Mouse (Mus musculus) fibroblast of lung, adult 2 months (primary cell): ENCODE results near the gene Btbd35f22.
"Not testable (repeated sequence)": the region's sequence is repeated elsewhere in the genome, so short reads cannot be mapped to it uniquely, and the experiment has no call there.

Experiments used
- DNase-seq: peaks from one replicate; pipeline ENCODE4 v3.0.0-alpha.2; 2011; ENCODE audit warnings: low read depth

Gene Btbd35f22

GRCm38 (mm10) chrX:32047529-32047928 lies at the start of gene Btbd35f22:
Gene Btbd35f22 (plus strand): TSS chrX:32047829.
- not testable (repeated sequence) for DNase-seq
